Mouse (Mus musculus) thymus, adult 18-20 months (tissue): Measurements from ENCODE around the gene Olfr67.
"Not testable (repeated sequence)": the region's sequence is repeated elsewhere in the genome, so short reads cannot be mapped to it uniquely, and the experiment has no call there.

ENCODE experiments used
- DNase-seq, 2 experiments: peaks; one replicate each; pipeline ENCODE4 v3.0.0; 2022; ENCODE audit warnings: mixed read lengths in 2 of 2

Olfr67 gene

DNA sequence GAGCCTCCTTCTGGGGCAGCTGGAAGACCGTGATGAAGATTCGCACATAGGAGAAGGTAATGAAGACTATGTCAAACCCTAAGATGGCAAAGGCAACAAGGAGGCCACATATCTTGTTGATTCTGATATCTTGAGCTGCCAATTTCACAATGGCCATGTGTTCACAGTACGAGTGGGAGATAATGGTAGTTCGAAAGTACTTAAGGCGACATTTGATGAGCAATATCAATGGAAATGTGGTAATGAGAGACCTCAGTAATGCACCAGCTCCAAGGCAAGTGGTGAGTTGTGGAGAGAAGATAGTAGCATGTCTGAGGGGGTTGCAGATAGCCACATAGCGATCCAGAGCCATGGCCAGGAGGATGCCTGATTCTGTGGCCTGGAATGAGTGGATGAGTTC, 23.9 kb downstream of the Olfr67 start:
- DNase-seq, result not testable (repeated sequence)

DNA sequence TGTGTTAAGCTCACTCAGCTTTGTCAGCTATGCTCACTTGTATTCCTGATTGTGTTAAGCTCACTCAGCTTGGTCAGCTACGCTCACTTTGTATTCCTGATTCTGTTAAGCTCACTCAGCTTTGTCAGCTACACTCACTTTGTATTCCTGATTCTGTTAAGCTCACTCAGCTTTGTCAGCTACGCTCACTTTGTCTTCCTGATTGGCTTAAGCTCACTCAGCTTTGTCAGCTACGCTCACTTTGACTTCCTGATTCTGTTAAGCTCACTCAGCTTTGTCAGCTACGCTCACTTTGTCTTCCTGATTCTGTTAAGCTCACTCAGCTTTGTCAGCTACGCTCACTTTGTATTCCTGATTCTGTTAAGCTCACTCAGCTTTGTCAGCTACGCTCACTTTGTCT, 29.4 kb downstream of the Olfr67 start:
- not testable (repeated sequence) for DNase-seq

DNA sequence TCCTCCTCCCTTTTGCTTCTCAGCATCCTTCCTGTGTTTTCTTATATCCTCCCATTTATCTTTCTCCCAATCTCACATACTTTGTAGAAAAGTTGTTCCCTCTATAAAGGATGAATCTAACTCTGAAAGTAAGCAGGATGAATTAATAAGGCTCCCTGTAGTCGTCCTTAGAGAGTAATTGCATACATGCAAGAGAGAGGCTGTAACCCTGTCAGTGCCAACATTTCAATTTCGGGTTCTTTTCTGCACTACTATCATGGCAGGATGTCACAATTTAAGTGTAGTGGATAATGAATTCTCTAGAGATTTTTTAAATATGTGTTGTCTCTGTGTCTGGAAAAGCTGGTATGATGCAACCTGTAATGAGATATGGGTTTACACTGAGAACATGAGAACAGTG, 34.4 kb downstream of the Olfr67 start, which contains the start of gene Olfr630:
Gene Olfr630, minus strand, starts transcription at position 101 of the 400 bp plus-strand sequence.
- no peak for DNase-seq

DNA sequence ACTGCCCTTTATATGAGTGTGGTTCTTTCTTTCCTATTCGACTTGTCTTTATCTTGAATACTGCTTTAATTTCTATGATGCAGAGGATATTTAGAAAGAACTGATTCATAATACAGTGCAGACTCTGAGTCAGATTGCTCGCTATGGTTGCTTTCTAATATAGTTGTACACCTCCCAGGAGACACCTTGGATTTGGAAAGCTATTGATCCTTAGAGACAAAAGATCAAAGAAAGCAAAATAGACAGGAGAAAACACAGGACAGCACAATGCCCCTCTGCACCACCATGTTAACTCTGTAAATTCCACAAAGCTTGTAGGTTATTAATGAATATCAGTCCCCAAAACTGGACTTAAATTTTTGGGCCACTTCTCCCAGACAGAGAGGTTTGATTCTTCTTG, 46.8 kb downstream of the Olfr67 start, which contains the start of gene Olfr629:
Gene Olfr629, minus strand, starts transcription at position 101 of the 400 bp plus-strand sequence.
- DNase-seq, result no peak
